Mouse (Mus musculus) E14TG2a.4 (cell line): ENCODE results near the gene Inpp4b.

ENCODE experiments used
- CTCF ChIP-seq: conservative IDR thresholded peaks from 2 replicates; pipeline ENCODE4 v1.5.1; 2014; ENCODE audit warnings: low read length
- NANOG ChIP-seq: IDR thresholded peaks from 2 replicates; pipeline ENCODE4 v1.6.1; 2014; ENCODE audit warnings: borderline replicate concordance, low read length, mixed read lengths

DNA sequence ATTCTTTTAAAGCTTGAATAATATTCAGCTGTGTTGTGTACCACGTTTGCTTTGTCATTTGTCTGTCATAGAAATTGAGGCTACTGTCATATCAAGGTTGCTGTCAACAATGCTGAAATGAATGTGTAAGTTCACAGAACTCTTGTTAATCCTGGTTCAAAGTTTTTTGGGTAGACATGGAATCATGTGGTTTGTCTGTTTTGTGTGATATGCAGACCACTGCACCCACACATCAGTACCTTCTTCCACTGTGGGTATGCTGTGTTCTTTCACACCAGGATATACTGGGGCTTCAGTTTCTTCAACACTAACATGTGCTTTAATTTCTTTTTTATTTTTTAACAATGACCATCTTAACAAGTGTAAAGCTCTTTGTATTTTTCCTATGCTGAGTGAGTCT, 220.0 kb downstream of the Inpp4b start:
- TF ChIP-seq CTCF, result no peak
- no peak for TF ChIP-seq NANOG
